Mouse (Mus musculus) limb, embryonic 10.5 days (tissue): ENCODE measurements around the gene Smyd1. TPM values are rescaled to one million over a fixed set of nuclear protein-coding genes. Genes with fewer than 3 reads are reported as not detected.

ENCODE experiments used
- DNase-seq: peaks from one replicate; pipeline ENCODE4 v3.0.0-alpha.2; 2017; ENCODE audit warnings: low spot score
- H3K27ac ChIP-seq: fragments of 300-500 bp; sonication (generic); 2 replicates; pipeline ENCODE4 v1.5.1; 2016; ENCODE audit warnings: mild to moderate bottlenecking
- H3K27me3 ChIP-seq: fragments of 300-500 bp; sonication (generic); 2 replicates; pipeline ENCODE4 v1.6.1; 2016; ENCODE audit warnings: low read depth, mild to moderate bottlenecking; ENCODE audit not compliant: poor library complexity, severe bottlenecking
- H3K36me3 ChIP-seq: fragments of 300-500 bp; sonication (generic); 2 replicates; pipeline ENCODE4 v1.6.1; 2016; ENCODE audit warnings: mild to moderate bottlenecking, moderate library complexity
- H3K4me1 ChIP-seq: fragments of 300-500 bp; sonication (generic); 2 replicates; pipeline ENCODE4 v1.6.1; 2016
- H3K4me3 ChIP-seq: fragments of 300-500 bp; sonication (generic); 2 replicates; pipeline ENCODE4 v1.5.1; 2016; ENCODE audit warnings: mild to moderate bottlenecking, moderate library complexity
- H3K9me3 ChIP-seq: fragments of 300-500 bp; sonication (generic); replicated peaks from 2 replicates; pipeline ENCODE4 v1.6.1; 2016; ENCODE audit warnings: mild to moderate bottlenecking
- WGBS: fragments of 180-500 bp; shearing (Covaris S2); methylation state at CpG from one replicate; pipeline ENCODE4 v1.1.7; 2016; 5-methylcytosine and 5-hydroxymethylcytosine counted together
- polyA plus RNA-seq: library from polyadenylated mRNA; unstranded; fragments of >200 nt; fragmentation: Nextera tagmentation; extraction: Ambion mirVana; gene quantifications from 2 replicates; pipeline ENCODE4 v1.2.1, GENCODE M21; 2016

Smyd1 gene
- polyA plus RNA-seq, 1 experiment from 2014 or later = 0.35 TPM

- Histone ChIP-seq H3K4me3 (no peak overlapping the region), H3K27ac (no peak overlapping the region), H3K27me3 (no peaks in the 10 kb centered on the region), H3K9me3 (no peaks in the 10 kb centered on the region), H3K4me1 (0 out of 2 replicates have a peak, but pooled peaks cover 2% of the 10 kb centered on the region), H3K36me3 (no peaks in the 10 kb centered on the region)
- WGBS = 88% methylated on average over 3 of the region's 3 CpGs
- DNase-seq = no peak
Measured at GRCm38 (mm10) chr6:71243258-71243657, 78.8 kb downstream of the Smyd1 start.

- 97% methylated on average over 1 of the region's 1 CpGs for WGBS
Measured at GRCm38 (mm10) chr6:71242811-71243210, 79.2 kb downstream of the Smyd1 start.

GRCm38 (mm10) chr6:71240831-71241230, 81.2 kb downstream of the Smyd1 start:
- H3K27me3 ChIP-seq = no peaks in the 10 kb centered on the region
- H3K4me3 ChIP-seq = no peak overlapping the region
- H3K27ac ChIP-seq = no peak overlapping the region
- H3K4me1 ChIP-seq = 0 out of 2 replicates have a peak, but pooled peaks cover 2% of the 10 kb centered on the region
- WGBS = 74% methylated on average over 7 of the region's 7 CpGs
- no peaks in the 10 kb centered on the region for H3K9me3 ChIP-seq
- no peak for DNase-seq
- H3K36me3 ChIP-seq = no peaks in the 10 kb centered on the region

More at GRCm38 (mm10) chr6:71242811-71243210, 79.2 kb downstream of the Smyd1 start:
- H3K4me3 ChIP-seq = no peak overlapping the region
- no peak overlapping the region for H3K27ac ChIP-seq
- H3K4me1 ChIP-seq = 0 out of 2 replicates have a peak, but pooled peaks cover 2% of the 10 kb centered on the region
- H3K9me3 ChIP-seq = no peaks in the 10 kb centered on the region
- H3K27me3 ChIP-seq = no peaks in the 10 kb centered on the region
- H3K36me3 ChIP-seq = no peaks in the 10 kb centered on the region
- no peak for DNase-seq

GRCm38 (mm10) chr6:71239069-71239750, 82.8 kb downstream of the Smyd1 start:
- H3K36me3 ChIP-seq = no peaks in the 10 kb centered on the region
- no peak overlapping the region for H3K4me3 ChIP-seq
- H3K27ac ChIP-seq = no peak overlapping the region
- H3K4me1 ChIP-seq = 0 out of 2 replicates have a peak, but pooled peaks cover 2% of the 10 kb centered on the region
- WGBS = 93% methylated on average over 26 of the region's 26 CpGs
- no peaks in the 10 kb centered on the region for H3K9me3 ChIP-seq
- no peaks in the 10 kb centered on the region for H3K27me3 ChIP-seq
- DNase-seq = no peak

- Histone ChIP-seq H3K4me3 (no peak overlapping the region), H3K36me3 (no peaks in the 10 kb centered on the region), H3K27me3 (no peaks in the 10 kb centered on the region), H3K4me1 (0 out of 2 replicates have a peak, but pooled peaks cover 2% of the 10 kb centered on the region), H3K9me3 (no peaks in the 10 kb centered on the region), H3K27ac (no peak overlapping the region)
- DNase-seq = no peak
- 88% methylated on average over 6 of the region's 6 CpGs for WGBS
Measured at GRCm38 (mm10) chr6:71237031-71237431, 85.0 kb downstream of the Smyd1 start.

GRCm38 (mm10) chr6:71236506-71236905, 85.5 kb downstream of the Smyd1 start:
- 67% methylated on average over 6 of the region's 6 CpGs for WGBS
- DNase-seq = no peak
- H3K36me3 ChIP-seq = no peaks in the 10 kb centered on the region
- H3K4me3 ChIP-seq = no peak overlapping the region
- H3K4me1 ChIP-seq = 0 out of 2 replicates have a peak, but pooled peaks cover 2% of the 10 kb centered on the region
- no peaks in the 10 kb centered on the region for H3K9me3 ChIP-seq
- H3K27ac ChIP-seq = no peak overlapping the region
- H3K27me3 ChIP-seq = no peaks in the 10 kb centered on the region

GRCm38 (mm10) chr6:71235944-71236343, 86.1 kb downstream of the Smyd1 start:
- Histone ChIP-seq H3K4me1 (0 out of 2 replicates have a peak, but pooled peaks cover under 1% of the 10 kb centered on the region), H3K36me3 (no peaks in the 10 kb centered on the region), H3K27me3 (no peaks in the 10 kb centered on the region), H3K27ac (no peak overlapping the region), H3K4me3 (no peak overlapping the region), H3K9me3 (no peaks in the 10 kb centered on the region)
- no peak for DNase-seq
- 63% methylated on average over 3 of the region's 3 CpGs for WGBS

GRCm38 (mm10) chr6:71235121-71235520, 86.9 kb downstream of the Smyd1 start:
- no peaks in the 10 kb centered on the region for H3K4me1 ChIP-seq
- WGBS = 86% methylated on average over 13 of the region's 13 CpGs
- no peak overlapping the region for H3K27ac ChIP-seq
- no peak for DNase-seq
- no peak overlapping the region for H3K4me3 ChIP-seq
- no peaks in the 10 kb centered on the region for H3K9me3 ChIP-seq
- H3K36me3 ChIP-seq = no peaks in the 10 kb centered on the region
- no peaks in the 10 kb centered on the region for H3K27me3 ChIP-seq

- Histone ChIP-seq H3K4me3 (no peak overlapping the region), H3K27me3 (no peaks in the 10 kb centered on the region), H3K9me3 (no peaks in the 10 kb centered on the region), H3K36me3 (no peaks in the 10 kb centered on the region), H3K27ac (no peak overlapping the region), H3K4me1 (peaks cover 23% of the 10 kb centered on the region)
- no peak for DNase-seq
- WGBS = 9% methylated on average over 7 of the region's 7 CpGs
Measured at GRCm38 (mm10) chr6:71227157-71227770, 94.8 kb downstream of the Smyd1 start.

- 0 out of 2 replicates have a peak overlapping the region, but pooled peaks have one; percentile 19 for H3K27ac ChIP-seq
- 36% methylated on average over 6 of the region's 6 CpGs for WGBS
- no peaks in the 10 kb centered on the region for H3K27me3 ChIP-seq
- peaks cover 23% of the 10 kb centered on the region for H3K4me1 ChIP-seq
- no peak for DNase-seq
- no peak overlapping the region for H3K4me3 ChIP-seq
- no peaks in the 10 kb centered on the region for H3K9me3 ChIP-seq
- H3K36me3 ChIP-seq = no peaks in the 10 kb centered on the region
Measured at GRCm38 (mm10) chr6:71226544-71226943, 95.5 kb downstream of the Smyd1 start.

GRCm38 (mm10) chr6:71224184-71224943, 97.7 kb downstream of the Smyd1 start:
- DNase-seq = no peak
- H3K27me3 ChIP-seq = no peaks in the 10 kb centered on the region
- H3K27ac ChIP-seq = no peak overlapping the region
- H3K9me3 ChIP-seq = no peaks in the 10 kb centered on the region
- 82% methylated on average over 3 of the region's 3 CpGs for WGBS
- no peaks in the 10 kb centered on the region for H3K36me3 ChIP-seq
- no peak overlapping the region for H3K4me3 ChIP-seq
- H3K4me1 ChIP-seq = peaks cover 23% of the 10 kb centered on the region

- 91% methylated on average over 4 of the region's 4 CpGs for WGBS
- no peaks in the 10 kb centered on the region for H3K9me3 ChIP-seq
- peaks cover 9% of the 10 kb centered on the region; the same call in 1 of the 2 replicates for H3K4me1 ChIP-seq
- DNase-seq = no peak
- H3K36me3 ChIP-seq = no peaks in the 10 kb centered on the region
- H3K27me3 ChIP-seq = no peaks in the 10 kb centered on the region
- H3K4me3 ChIP-seq = no peak overlapping the region
- no peak overlapping the region for H3K27ac ChIP-seq
Measured at GRCm38 (mm10) chr6:71221501-71221900, 100.5 kb downstream of the Smyd1 start.

GRCm38 (mm10) chr6:71212471-71212870, 109.6 kb downstream of the Smyd1 start:
- no peaks in the 10 kb centered on the region for H3K27me3 ChIP-seq
- 97% methylated on average over 3 of the region's 3 CpGs for WGBS
- no peaks in the 10 kb centered on the region for H3K9me3 ChIP-seq
- no peak overlapping the region for H3K4me3 ChIP-seq
- H3K4me1 ChIP-seq = peaks cover 8% of the 10 kb centered on the region
- no peaks in the 10 kb centered on the region for H3K36me3 ChIP-seq
- DNase-seq = no peak
- H3K27ac ChIP-seq = no peak overlapping the region
